Mouse (Mus musculus): ENCODE results near the gene Nadk. TPM values are rescaled to one million over a fixed set of nuclear protein-coding genes. Genes with fewer than 3 reads are reported as not detected.

Nadk gene
- polyA plus RNA-seq, 1 experiment from 2014 or later = 75.2 TPM

GRCm38 (mm10) chr4:155549993-155550392 is 12.2 kb upstream of the Nadk start:
- WGBS = 94% methylated on average over 7 of the region's 7 CpGs

GRCm38 (mm10) chr4:155550446-155550845 is 11.7 kb upstream of the Nadk start:
- H3K4me1 ChIP-seq (replicated peaks; ENCODE audit: control insufficient read depth, insufficient read depth) = no peaks in the 10 kb centered on the region
- no peak for DNase-seq (ENCODE audit: low spot score)
- H3K27me3 ChIP-seq (ENCODE audit: control insufficient read depth, insufficient read depth, low read length) = no peaks in the 10 kb centered on the region
- no peak overlapping the region for H3K4me2 ChIP-seq (replicated peaks; ENCODE audit: low read depth)
- no peak for TF ChIP-seq EP300 (optimal IDR thresholded peaks at IDR 0.05)
- no peak for TF ChIP-seq CTCF (IDR thresholded peaks at IDR 0.05; ENCODE audit: low read depth)
- ATAC-seq (ENCODE audit: low FRiP score, low TSS enrichment) = no peak
- peaks cover 30% of the 10 kb centered on the region for H3K36me3 ChIP-seq (ENCODE audit: control insufficient read depth, insufficient read depth, low read length)
- H3K27ac ChIP-seq (replicated peaks) = no peak overlapping the region
- 81% methylated on average over 2 of the region's 2 CpGs for WGBS
- H3K9me3 ChIP-seq (ENCODE audit: control insufficient read depth, low read length) = no peaks in the 10 kb centered on the region
- no peak overlapping the region for H3K4me3 ChIP-seq (ENCODE audit: low read depth, low read length)
- no peak overlapping the region for H3K9ac ChIP-seq (ENCODE audit: low read length)

More at GRCm38 (mm10) chr4:155549993-155550392, 12.2 kb upstream of the Nadk start:
- DNase-seq (ENCODE audit: low spot score) (no peak), ATAC-seq (ENCODE audit: low FRiP score, low TSS enrichment) (no peak)
- Histone ChIP-seq H3K9me3 (ENCODE audit: control insufficient read depth, low read length) (no peaks in the 10 kb centered on the region), H3K36me3 (ENCODE audit: control insufficient read depth, insufficient read depth, low read length) (peaks cover 26% of the 10 kb centered on the region), H3K9ac (ENCODE audit: low read length) (no peak overlapping the region), H3K27me3 (ENCODE audit: control insufficient read depth, insufficient read depth, low read length) (no peaks in the 10 kb centered on the region), H3K27ac (replicated peaks) (no peak overlapping the region), H3K4me3 (ENCODE audit: low read depth, low read length) (no peak overlapping the region), H3K4me1 (replicated peaks; ENCODE audit: control insufficient read depth, insufficient read depth) (no peaks in the 10 kb centered on the region), H3K4me2 (replicated peaks; ENCODE audit: low read depth) (no peak overlapping the region)
- TF ChIP-seq EP300 (optimal IDR thresholded peaks at IDR 0.05) (no peak), CTCF (IDR thresholded peaks at IDR 0.05; ENCODE audit: low read depth) (no peak)

- Histone ChIP-seq H3K4me2 (replicated peaks; ENCODE audit: low read depth) (no peak overlapping the region), H3K4me3 (ENCODE audit: low read depth, low read length) (no peak overlapping the region), H3K9ac (ENCODE audit: low read length) (no peak overlapping the region), H3K9me3 (ENCODE audit: control insufficient read depth, low read length) (no peaks in the 10 kb centered on the region), H3K27ac (replicated peaks) (no peak overlapping the region), H3K36me3 (ENCODE audit: control insufficient read depth, insufficient read depth, low read length) (peaks cover 28% of the 10 kb centered on the region), H3K27me3 (ENCODE audit: control insufficient read depth, insufficient read depth, low read length) (no peaks in the 10 kb centered on the region), H3K4me1 (replicated peaks; ENCODE audit: control insufficient read depth, insufficient read depth) (no peaks in the 10 kb centered on the region)
- TF ChIP-seq CTCF (IDR thresholded peaks at IDR 0.05; ENCODE audit: low read depth) = no peak
- no peak for TF ChIP-seq EP300 (optimal IDR thresholded peaks at IDR 0.05)
- WGBS = 97% methylated on average over 4 of the region's 4 CpGs
- no peak for ATAC-seq (ENCODE audit: low FRiP score, low TSS enrichment)
- DNase-seq (ENCODE audit: low spot score) = no peak
These were observed 11.1 kb upstream of the Nadk start for GRCm38 (mm10) chr4:155551073-155551472.

- Histone ChIP-seq H3K9me3 (ENCODE audit: control insufficient read depth, low read length) (no peaks in the 10 kb centered on the region), H3K27ac (replicated peaks) (no peak overlapping the region), H3K9ac (ENCODE audit: low read length) (no peak overlapping the region), H3K36me3 (ENCODE audit: control insufficient read depth, insufficient read depth, low read length) (peaks cover 31% of the 10 kb centered on the region), H3K4me2 (replicated peaks; ENCODE audit: low read depth) (no peak overlapping the region), H3K4me1 (replicated peaks; ENCODE audit: control insufficient read depth, insufficient read depth) (no peaks in the 10 kb centered on the region), H3K27me3 (ENCODE audit: control insufficient read depth, insufficient read depth, low read length) (no peaks in the 10 kb centered on the region), H3K4me3 (ENCODE audit: low read depth, low read length) (no peak overlapping the region)
- no peak for ATAC-seq (ENCODE audit: low FRiP score, low TSS enrichment)
- DNase-seq (ENCODE audit: low spot score) = no peak
- TF ChIP-seq EP300 (optimal IDR thresholded peaks at IDR 0.05) (no peak), CTCF (IDR thresholded peaks at IDR 0.05; ENCODE audit: low read depth) (no peak)
- WGBS = 92% methylated on average over 6 of the region's 6 CpGs
These were observed 9.2 kb upstream of the Nadk start for GRCm38 (mm10) chr4:155552917-155553532.

- H3K9ac ChIP-seq (ENCODE audit: low read length) = no peak overlapping the region
- H3K27me3 ChIP-seq (ENCODE audit: control insufficient read depth, insufficient read depth, low read length) = no peaks in the 10 kb centered on the region
- H3K36me3 ChIP-seq (ENCODE audit: control insufficient read depth, insufficient read depth, low read length) = peaks cover 38% of the 10 kb centered on the region
- H3K9me3 ChIP-seq (ENCODE audit: control insufficient read depth, low read length) = no peaks in the 10 kb centered on the region
- no peak for DNase-seq (ENCODE audit: low spot score)
- H3K4me3 ChIP-seq (ENCODE audit: low read depth, low read length) = no peak overlapping the region
- ATAC-seq (ENCODE audit: low FRiP score, low TSS enrichment) = 0 out of 2 replicates have a peak, but pooled peaks have one; percentile 44
- H3K27ac ChIP-seq (replicated peaks) = no peak overlapping the region
- H3K4me2 ChIP-seq (replicated peaks; ENCODE audit: low read depth) = no peak overlapping the region
- H3K4me1 ChIP-seq (replicated peaks; ENCODE audit: control insufficient read depth, insufficient read depth) = no peaks in the 10 kb centered on the region
- TF ChIP-seq CTCF (IDR thresholded peaks at IDR 0.05; ENCODE audit: low read depth) = no peak
- WGBS = 62% methylated on average over 4 of the region's 4 CpGs
These were observed 7.3 kb upstream of the Nadk start for GRCm38 (mm10) chr4:155554880-155555279.

- Histone ChIP-seq H3K36me3 (ENCODE audit: control insufficient read depth, insufficient read depth, low read length) (peaks cover 41% of the 10 kb centered on the region), H3K4me1 (replicated peaks; ENCODE audit: control insufficient read depth, insufficient read depth) (no peaks in the 10 kb centered on the region), H3K27ac (replicated peaks) (no peak overlapping the region), H3K4me2 (replicated peaks; ENCODE audit: low read depth) (no peak overlapping the region), H3K9me3 (ENCODE audit: control insufficient read depth, low read length) (no peaks in the 10 kb centered on the region), H3K9ac (ENCODE audit: low read length) (no peak overlapping the region), H3K27me3 (ENCODE audit: control insufficient read depth, insufficient read depth, low read length) (no peaks in the 10 kb centered on the region), H3K4me3 (ENCODE audit: low read depth, low read length) (no peak overlapping the region)
- WGBS = 59% methylated on average over 1 of the region's 1 CpGs
- no peak for ATAC-seq (ENCODE audit: low FRiP score, low TSS enrichment)
- TF ChIP-seq CTCF (IDR thresholded peaks at IDR 0.05; ENCODE audit: low read depth) (no peak), EP300 (optimal IDR thresholded peaks at IDR 0.05) (no peak)
- no peak for DNase-seq (ENCODE audit: low spot score)
These were observed 6.7 kb upstream of the Nadk start for GRCm38 (mm10) chr4:155555464-155555863.

Data from stomach, postnatal 0 days (tissue).